Mouse (Mus musculus): Measurements from ENCODE around the gene Usp50.

DNA sequence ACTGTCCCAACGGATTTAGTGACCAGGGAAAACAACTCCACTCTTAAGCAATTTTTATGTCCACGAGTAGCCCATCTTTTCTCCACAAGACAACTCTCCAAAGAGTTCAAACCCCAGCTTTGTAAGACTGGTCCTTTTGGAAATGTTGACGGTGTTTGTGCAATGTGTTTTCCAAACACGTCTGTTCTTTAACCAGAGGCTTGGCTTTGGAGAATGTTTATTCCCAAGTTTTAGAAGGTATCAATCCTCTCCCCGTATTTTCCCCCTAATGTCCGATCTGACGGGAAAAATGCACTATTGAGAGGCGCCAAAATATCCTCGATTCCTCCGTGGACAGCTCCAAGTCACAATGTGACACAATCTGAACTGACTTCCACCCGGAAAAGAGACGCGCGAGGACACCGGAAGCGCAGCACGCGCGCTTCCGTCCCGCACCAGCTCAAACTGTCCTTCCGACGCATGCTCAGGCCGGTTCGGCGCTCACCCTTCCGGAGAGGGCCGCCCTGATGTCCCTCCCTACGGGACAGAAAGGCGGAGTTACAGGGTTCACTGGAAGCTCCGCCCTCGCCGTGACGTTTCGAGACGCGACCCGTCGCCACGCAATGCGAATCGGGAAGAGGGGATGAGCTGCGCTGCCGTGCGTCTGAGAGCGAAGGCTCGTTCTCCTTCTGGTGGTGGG is 76.4 kb downstream of the Usp50 start, which contains the start of gene Usp8:
- TF ChIP-seq CTCF (IDR thresholded peaks at IDR 0.05; ENCODE audit: borderline replicate concordance, insufficient read depth, low read depth, low read length): no peak
- TF ChIP-seq POLR2A (IDR thresholded peaks at IDR 0.05; ENCODE audit: borderline replicate concordance, insufficient read depth, low read length): peak; percentile 99
